Mouse (Mus musculus) forebrain, embryonic 14.5 days (tissue): ENCODE data around the gene Mgrn1. TPM values are rescaled to one million over a fixed set of nuclear protein-coding genes. Genes with fewer than 3 reads are reported as not detected.

Experiments used
- ATAC-seq: fragments of 200-750 bp; cut with Nextera tagmentation; 2 replicates; pipeline ENCODE4 v1.8.0; 2017; ENCODE audit warnings: mild to moderate bottlenecking, moderate library complexity
- DNase-seq: peaks from one replicate; pipeline ENCODE4 v3.0.0-alpha.2; 2015; ENCODE audit warnings: low spot score
- H3K27ac ChIP-seq: fragments of 300-500 bp; sonication (generic); 2 replicates; pipeline ENCODE4 v1.5.1; 2014; ENCODE audit warnings: low read depth, mild to moderate bottlenecking, control low read depth, low read length, moderate library complexity
- H3K27me3 ChIP-seq: fragments of 300-500 bp; sonication (generic); replicated peaks from 2 replicates; pipeline ENCODE4 v1.6.1; 2014; ENCODE audit warnings: low read length, control low read depth, mixed read lengths; ENCODE audit not compliant: control insufficient read depth, insufficient read depth
- H3K36me3 ChIP-seq: fragments of 300-500 bp; sonication (generic); 2 replicates; pipeline ENCODE4 v1.6.1; 2014; ENCODE audit warnings: low read length, control low read depth; ENCODE audit not compliant: control insufficient read depth, insufficient read depth
- H3K4me1 ChIP-seq: fragments of 300-500 bp; sonication (generic); 2 replicates; pipeline ENCODE4 v1.6.1; 2014; ENCODE audit warnings: antibody characterized with exemption, low read length, control low read depth; ENCODE audit not compliant: control insufficient read depth, insufficient read depth
- H3K4me2 ChIP-seq: fragments of 300-500 bp; sonication (generic); 2 replicates; pipeline ENCODE4 v1.6.1; 2014; ENCODE audit warnings: mild to moderate bottlenecking, control low read depth, low read length
- H3K4me3 ChIP-seq: fragments of 300-500 bp; sonication (generic); 2 replicates; pipeline ENCODE4 v1.5.1; 2014; ENCODE audit warnings: low read depth, low read length, control low read depth
- H3K9ac ChIP-seq: fragments of 300-500 bp; sonication (generic); 2 replicates; pipeline ENCODE4 v1.6.1; 2014; ENCODE audit warnings: mild to moderate bottlenecking, low read length, control low read depth, moderate library complexity
- H3K9me3 ChIP-seq: fragments of 300-500 bp; sonication (generic); replicated peaks from 2 replicates; pipeline ENCODE4 v1.6.1; 2016; ENCODE audit warnings: low read length, control low read depth, mixed read lengths; ENCODE audit not compliant: control insufficient read depth
- WGBS: fragments of 180-500 bp; shearing (Covaris S2); extraction: QIAGEN DNeasy Blood & Tissue Kit; methylation state at CpG from one replicate; pipeline ENCODE4 v1.1.7; 2014; 5-methylcytosine and 5-hydroxymethylcytosine counted together
- polyA plus RNA-seq: library from polyadenylated mRNA; unstranded; fragments of >200 nt; fragmentation: Nextera tagmentation; extraction: Ambion mirVana; gene quantifications from 2 replicates; pipeline ENCODE4 v1.2.1, GENCODE M21; 2014

The Mgrn1 gene
- polyA plus RNA-seq, 1 experiment from 2014 or later = 85.3 TPM

DNA sequence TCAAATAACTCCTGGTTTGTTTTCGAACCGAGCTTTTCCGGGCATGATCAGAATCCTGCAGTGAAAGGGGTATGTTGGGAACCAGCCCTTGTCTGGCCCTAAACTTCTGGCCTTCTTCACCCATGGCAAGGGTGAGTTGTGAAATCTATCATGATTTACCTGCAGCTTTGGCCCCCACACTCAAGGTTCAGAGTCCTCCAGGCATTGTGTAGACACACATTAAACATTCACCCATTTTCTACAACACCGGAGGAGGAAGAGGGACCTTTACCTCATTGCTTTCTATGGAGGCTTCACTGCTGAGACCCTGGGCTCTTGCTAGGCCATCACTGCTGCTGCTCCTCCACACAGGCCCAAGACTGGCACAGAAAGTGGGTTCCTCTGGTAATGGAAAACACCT, 61.3 kb downstream of the Mgrn1 start:
- 91% methylated on average over 4 of the region's 4 CpGs for WGBS

GRCm38 (mm10) chr16:4956609-4957008, 70.6 kb downstream of the Mgrn1 start:
- ATAC-seq = no peak
- peaks cover 58% of the 10 kb centered on the region for H3K36me3 ChIP-seq

More for the DNA sequence above, 61.3 kb downstream of the Mgrn1 start:
- Histone ChIP-seq H3K36me3 (peaks cover 87% of the 10 kb centered on the region), H3K27me3 (no peaks in the 10 kb centered on the region), H3K4me1 (no peaks in the 10 kb centered on the region), H3K9me3 (no peaks in the 10 kb centered on the region), H3K27ac (no peak overlapping the region), H3K4me3 (no peak overlapping the region), H3K4me2 (no peak overlapping the region), H3K9ac (no peak overlapping the region)
- DNase-seq (no peak), ATAC-seq (no peak)

DNA sequence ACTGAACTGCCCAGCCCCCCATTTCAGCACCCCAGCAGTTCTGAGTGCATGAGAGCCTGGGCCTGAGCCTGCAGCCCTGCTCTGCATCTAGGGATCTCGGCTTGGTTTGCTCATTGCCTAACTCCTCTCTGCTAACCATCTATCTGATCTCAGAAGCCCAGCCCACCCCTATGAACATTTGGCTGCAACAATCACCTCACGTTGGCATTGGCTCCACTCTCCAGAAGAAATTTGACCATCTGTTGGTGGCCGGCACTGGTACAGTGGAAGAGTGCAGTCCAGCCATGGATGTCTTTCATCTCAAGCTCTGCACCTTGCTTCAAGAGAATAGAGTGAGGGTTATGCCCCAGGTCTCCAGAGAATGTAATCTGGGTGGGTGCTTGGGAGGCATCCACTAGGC, 71.4 kb downstream of the Mgrn1 start:
- no peak overlapping the region for H3K4me2 ChIP-seq
- H3K27me3 ChIP-seq = no peaks in the 10 kb centered on the region
- H3K9me3 ChIP-seq = no peaks in the 10 kb centered on the region
- DNase-seq (no peak), ATAC-seq (no peak)
- 87% methylated on average over 3 of the region's 3 CpGs for WGBS
- no peak overlapping the region for H3K4me3 ChIP-seq
- peaks cover 51% of the 10 kb centered on the region for H3K36me3 ChIP-seq
- no peak overlapping the region for H3K9ac ChIP-seq
- no peak overlapping the region for H3K27ac ChIP-seq
- no peaks in the 10 kb centered on the region for H3K4me1 ChIP-seq

More at GRCm38 (mm10) chr16:4956609-4957008, 70.6 kb downstream of the Mgrn1 start:
- Histone ChIP-seq H3K4me1 (no peaks in the 10 kb centered on the region), H3K4me2 (no peak overlapping the region), H3K9ac (no peak overlapping the region), H3K4me3 (no peak overlapping the region), H3K27me3 (no peaks in the 10 kb centered on the region), H3K27ac (no peak overlapping the region), H3K9me3 (no peaks in the 10 kb centered on the region)
- no peak for DNase-seq
- WGBS = 82% methylated on average over 3 of the region's 3 CpGs

- DNase-seq (no peak), ATAC-seq (no peak)
- 91% methylated on average over 8 of the region's 8 CpGs for WGBS
- Histone ChIP-seq H3K27me3 (no peaks in the 10 kb centered on the region), H3K4me3 (no peak overlapping the region), H3K4me1 (peaks cover 8% of the 10 kb centered on the region; the same call in 1 of the 2 replicates), H3K9me3 (no peaks in the 10 kb centered on the region), H3K9ac (no peak overlapping the region), H3K36me3 (peaks cover 23% of the 10 kb centered on the region), H3K4me2 (no peak overlapping the region), H3K27ac (no peak overlapping the region)
Measured at GRCm38 (mm10) chr16:4960260-4960659, 74.2 kb downstream of the Mgrn1 start.

DNA sequence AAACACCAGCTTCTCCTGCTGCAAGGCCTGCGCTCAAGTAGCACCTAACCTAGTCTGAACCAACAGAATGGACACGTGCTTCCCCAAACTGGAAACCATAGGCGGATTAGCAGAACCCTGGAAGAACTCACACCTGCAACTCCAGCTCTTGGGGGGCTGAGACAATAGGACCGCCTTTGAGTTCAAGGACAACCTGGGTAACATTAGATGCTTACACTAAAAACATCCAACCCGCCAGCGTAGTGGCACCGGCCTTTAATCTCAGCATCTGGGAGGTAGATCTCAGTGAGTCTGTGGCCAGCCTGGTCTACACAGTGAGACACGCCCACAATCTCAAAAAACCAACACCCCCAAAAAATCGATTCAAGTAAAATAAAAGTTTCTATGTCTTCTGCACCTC, 77.3 kb downstream of the Mgrn1 start:
- H3K4me3 ChIP-seq = peak overlapping the region; percentile 89
- H3K9ac ChIP-seq = peak overlapping the region; percentile 84
- no peak for ATAC-seq
- H3K36me3 ChIP-seq = no peaks in the 10 kb centered on the region
- peaks cover 8% of the 10 kb centered on the region; the same call in 1 of the 2 replicates for H3K4me1 ChIP-seq
- 38% methylated on average over 9 of the region's 9 CpGs for WGBS
- H3K9me3 ChIP-seq = no peaks in the 10 kb centered on the region
- no peak for DNase-seq
- H3K27ac ChIP-seq = no peak overlapping the region
- H3K4me2 ChIP-seq = peak overlapping the region; percentile 60
- no peaks in the 10 kb centered on the region for H3K27me3 ChIP-seq

- Histone ChIP-seq H3K27me3 (no peaks in the 10 kb centered on the region), H3K27ac (peak within 1 kb of the TSS; percentile 59), H3K4me2 (peak within 1 kb of the TSS; percentile 60), H3K4me1 (peaks cover 8% of the 10 kb centered on the region; the same call in 1 of the 2 replicates), H3K4me3 (peak within 1 kb of the TSS; percentile 89), H3K36me3 (no peaks in the 10 kb centered on the region), H3K9ac (peak within 1 kb of the TSS; percentile 84), H3K9me3 (no peaks in the 10 kb centered on the region)
- ATAC-seq = peak; percentile 99
- DNase-seq = peak; percentile 97
- under 1% methylated on average over 67 of the region's 76 CpGs for WGBS
Measured at GRCm38 (mm10) chr16:4963797-4964709, 78.0 kb downstream of the Mgrn1 start, which contains the start of gene Anks3. Anks3 (minus strand) TSS chr16:4964205.

DNA sequence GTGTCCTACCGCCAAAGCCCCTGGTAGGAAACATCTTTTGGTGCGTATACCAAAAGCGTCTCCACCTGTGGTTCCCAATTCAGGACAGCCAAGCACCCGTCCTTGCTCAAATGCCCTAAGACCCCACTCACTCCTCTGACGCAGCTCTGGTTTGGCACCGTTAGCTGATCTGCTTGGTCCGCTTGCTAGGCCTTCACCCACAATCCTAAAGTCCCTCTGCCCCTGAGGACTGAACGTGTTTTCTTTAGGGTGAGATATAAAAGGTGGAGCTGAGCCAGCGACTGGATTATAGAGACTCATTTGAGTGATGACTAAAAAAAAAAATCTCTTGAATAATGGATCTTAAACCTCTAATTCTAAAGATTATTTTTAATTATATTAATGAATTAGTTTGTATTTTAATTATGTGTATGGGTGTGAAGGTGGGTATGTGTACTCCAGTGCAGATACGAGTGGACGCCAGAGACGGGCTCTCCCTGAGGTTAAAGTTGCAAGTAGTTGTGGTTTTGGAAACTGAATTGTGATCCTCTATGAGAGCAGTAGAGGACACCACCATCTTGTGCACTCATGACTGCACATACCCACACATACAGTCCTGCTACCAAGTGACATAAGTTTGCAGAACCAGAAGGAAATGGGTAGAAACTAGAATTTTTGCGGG, 78.8 kb downstream of the Mgrn1 start:
- Histone ChIP-seq H3K4me2 (peak overlapping the region; percentile 60), H3K9me3 (no peaks in the 10 kb centered on the region), H3K4me3 (peak overlapping the region; percentile 89), H3K36me3 (no peaks in the 10 kb centered on the region), H3K9ac (peak overlapping the region; percentile 84), H3K27ac (peak overlapping the region; percentile 59), H3K4me1 (peaks cover 8% of the 10 kb centered on the region; the same call in 1 of the 2 replicates), H3K27me3 (no peaks in the 10 kb centered on the region)
- DNase-seq = peak; percentile 33
- peak; percentile 7; the same call in 1 of the 2 replicates for ATAC-seq
- WGBS = 22% methylated on average over 13 of the region's 13 CpGs

DNA sequence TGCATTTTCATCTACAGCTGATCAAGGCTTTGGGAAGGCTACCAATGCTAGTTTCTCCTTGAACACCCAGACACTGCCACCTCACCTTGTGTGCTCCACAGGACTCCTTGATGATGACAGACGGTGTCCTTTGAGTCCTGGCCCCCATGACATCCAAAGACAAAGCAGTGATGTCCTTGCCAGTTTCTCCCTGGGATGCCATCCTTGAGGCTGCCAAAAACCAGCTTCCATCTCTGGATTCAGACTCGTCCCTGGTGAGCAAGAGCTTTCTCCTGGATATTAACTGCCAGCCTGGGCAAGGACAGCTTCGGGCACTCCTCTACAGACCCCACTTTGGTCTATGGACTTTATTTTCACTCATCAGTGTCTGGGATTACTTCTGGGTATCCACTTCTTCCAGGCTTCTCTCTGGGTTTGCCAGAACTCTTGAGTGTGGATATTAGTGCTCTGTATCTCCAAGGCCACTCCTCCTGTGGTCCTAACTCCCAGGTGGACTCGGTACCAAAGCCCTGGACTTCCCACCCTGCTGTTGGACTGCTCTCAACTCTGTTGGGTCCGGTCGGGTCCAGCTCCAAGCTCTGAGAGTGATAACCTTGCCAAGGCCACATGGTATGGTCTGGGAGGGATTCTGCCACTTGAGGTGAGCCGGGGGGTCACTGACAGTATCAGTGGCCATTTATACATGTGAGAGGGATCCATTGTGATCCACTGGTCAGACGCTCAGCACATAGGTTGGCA, 79.5 kb downstream of the Mgrn1 start:
- WGBS = 90% methylated on average over 8 of the region's 8 CpGs
- H3K9ac ChIP-seq = no peak overlapping the region; the same call in 1 of the 2 replicates
- H3K4me2 ChIP-seq = peak overlapping the region; percentile 60

More for the DNA sequence above, 79.5 kb downstream of the Mgrn1 start:
- Histone ChIP-seq H3K27ac (no peak overlapping the region), H3K4me1 (peaks cover 8% of the 10 kb centered on the region; the same call in 1 of the 2 replicates), H3K9me3 (no peaks in the 10 kb centered on the region), H3K27me3 (no peaks in the 10 kb centered on the region), H3K4me3 (peak overlapping the region; percentile 89; the same call in 1 of the 2 replicates), H3K36me3 (no peaks in the 10 kb centered on the region)
- ATAC-seq = no peak
- no peak for DNase-seq
